19 mouse cellular contexts compared by ENCODE assay signal in the genomic region with DNA sequence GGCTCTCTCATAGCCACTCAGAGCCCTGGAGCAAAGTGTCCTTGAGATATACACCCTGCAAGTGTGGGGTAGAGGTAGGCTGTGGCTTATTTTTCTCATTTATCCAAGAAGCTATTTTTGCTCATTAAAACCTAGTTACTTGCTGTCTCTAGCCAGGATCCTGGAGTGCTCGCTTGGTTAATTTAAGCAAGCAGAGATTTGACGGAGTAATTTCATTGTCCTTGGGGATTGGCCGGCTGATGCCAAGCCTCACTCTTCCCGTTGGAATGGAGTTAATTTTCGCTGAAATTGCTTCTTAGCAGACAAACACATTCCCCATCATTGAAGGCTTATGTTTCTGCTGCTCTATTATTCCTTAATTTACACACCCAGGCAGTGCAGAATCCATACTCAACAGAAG.
DNase-seq lines count a peak whose midpoint lies in the region; ATAC-seq and TF ChIP-seq lines count a peak whose summit lies in the region.
"Had no signal": no experiment of that assay in that cellular context is flagged by ENCODE, and none has a peak within 500 bp of the region (broad histone marks: within the 10 kb centered on the region; RNA-seq: fewer than 3 reads in every experiment).

No protein-coding gene starts in this region.

- no peaks in the 10 kb centered on the region for H3K27me3 ChIP-seq in hindbrain, embryonic 14.5 days (ENCODE audit: control insufficient read depth, insufficient read depth, low read length)
- H3K27me3 ChIP-seq in hindbrain, embryonic 12.5 days: no peaks in the 10 kb centered on the region
- H3K27me3 ChIP-seq in midbrain, embryonic 15.5 days (replicated peaks): no peaks in the 10 kb centered on the region
- no peaks in the 10 kb centered on the region for H3K27me3 ChIP-seq in midbrain, embryonic 11.5 days (ENCODE audit: control insufficient read depth, insufficient read depth, low read length)
- no peaks in the 10 kb centered on the region for H3K27me3 ChIP-seq in hindbrain, postnatal 0 days (ENCODE audit: insufficient read depth, low read length)
- H3K27me3 ChIP-seq: embryonic facial prominence, embryonic 13.5 days had no signal

- WGBS in hindbrain, embryonic 14.5 days: 44% methylated on average over 5 of the region's 5 CpGs
- WGBS in hindbrain, embryonic 12.5 days: 73% methylated on average over 5 of the region's 5 CpGs
- WGBS in midbrain, embryonic 15.5 days: 32% methylated on average over 5 of the region's 5 CpGs
- 80% methylated on average over 5 of the region's 5 CpGs for WGBS in midbrain, embryonic 11.5 days
- 47% methylated on average over 5 of the region's 5 CpGs for WGBS in hindbrain, postnatal 0 days

- 0 out of 2 replicates have a peak, but pooled peaks have one; percentile 25 for ATAC-seq in hindbrain, embryonic 14.5 days (ENCODE audit: low FRiP score)
- ATAC-seq in hindbrain, embryonic 12.5 days (ENCODE audit: low FRiP score): no peak
- ATAC-seq in midbrain, embryonic 15.5 days (replicated peaks): no peak
- ATAC-seq in midbrain, embryonic 11.5 days (ENCODE audit: low FRiP score): no peak
- ATAC-seq in hindbrain, postnatal 0 days: 0 out of 2 replicates have a peak, but pooled peaks have one; percentile 18
- ATAC-seq: forebrain, embryonic 16.5 days had no signal

- H3K4me2 ChIP-seq in hindbrain, embryonic 14.5 days (replicated peaks): no peak overlapping the region
- H3K4me2 ChIP-seq in hindbrain, embryonic 12.5 days (replicated peaks): no peak overlapping the region
- H3K4me2 ChIP-seq in midbrain, embryonic 15.5 days: no peak overlapping the region
- H3K4me2 ChIP-seq in midbrain, embryonic 11.5 days: no peak overlapping the region
- no peak overlapping the region for H3K4me2 ChIP-seq in hindbrain, postnatal 0 days (ENCODE audit: low read depth, low read length)
- H3K4me2 ChIP-seq: embryonic facial prominence, embryonic 13.5 days; forebrain, embryonic 12.5 days had no signal

- peaks cover 21% of the 10 kb centered on the region; the same call in 1 of the 2 replicates for H3K4me1 ChIP-seq in hindbrain, embryonic 14.5 days (replicated peaks; ENCODE audit: control insufficient read depth, insufficient read depth, low read length)
- H3K4me1 ChIP-seq in hindbrain, embryonic 12.5 days: peaks cover 21% of the 10 kb centered on the region
- H3K4me1 ChIP-seq in midbrain, embryonic 15.5 days: peaks cover 24% of the 10 kb centered on the region
- H3K4me1 ChIP-seq in midbrain, embryonic 11.5 days (ENCODE audit: control insufficient read depth, insufficient read depth, low read length): peaks cover 18% of the 10 kb centered on the region
- H3K4me1 ChIP-seq in hindbrain, postnatal 0 days (ENCODE audit: insufficient read depth, low read length): 0 out of 2 replicates have a peak, but pooled peaks cover 5% of the 10 kb centered on the region
- H3K4me1 ChIP-seq: embryonic facial prominence, embryonic 13.5 days; heart, embryonic 10.5 days had no signal

- peak overlapping the region; percentile 51 for H3K27ac ChIP-seq in hindbrain, embryonic 14.5 days
- H3K27ac ChIP-seq in hindbrain, embryonic 12.5 days: no peak overlapping the region
- H3K27ac ChIP-seq in midbrain, embryonic 15.5 days: peak overlapping the region; percentile 26; the same call in 1 of the 2 replicates
- H3K27ac ChIP-seq in midbrain, embryonic 11.5 days (ENCODE audit: low read depth, low read length): no peak overlapping the region
- no peak overlapping the region for H3K27ac ChIP-seq in hindbrain, postnatal 0 days
- H3K27ac ChIP-seq: embryonic facial prominence, embryonic 13.5 days; forebrain, embryonic 12.5 days; heart, embryonic 10.5 days had no signal

- TF ChIP-seq CTCF in hindbrain, postnatal 0 days (IDR thresholded peaks at IDR 0.05; ENCODE audit: low read depth): no peak

- H3K9ac ChIP-seq in hindbrain, embryonic 14.5 days: no peak overlapping the region
- H3K9ac ChIP-seq in hindbrain, embryonic 12.5 days: no peak overlapping the region
- no peak overlapping the region for H3K9ac ChIP-seq in midbrain, embryonic 15.5 days
- no peak overlapping the region for H3K9ac ChIP-seq in midbrain, embryonic 11.5 days (ENCODE audit: low read length)
- H3K9ac ChIP-seq in hindbrain, postnatal 0 days (replicated peaks; ENCODE audit: low read length): no peak overlapping the region
- H3K9ac ChIP-seq: embryonic facial prominence, embryonic 13.5 days; forebrain, embryonic 12.5 days had no signal

- peak; percentile 44 for DNase-seq in hindbrain, embryonic 14.5 days (ENCODE audit: low spot score)
- no peak for DNase-seq in midbrain, embryonic 11.5 days (ENCODE audit: low spot score, missing footprints)
- DNase-seq in hindbrain, postnatal 0 days (ENCODE audit: low spot score): peak; percentile 57
- DNase-seq in spleen, postnatal 36 days (ENCODE audit: low spot score in 2 of 2): no peak
- no peak for DNase-seq in retina, postnatal 1 day
- DNase-seq: adrenal gland, postnatal 10 days; cerebellum, adult 18-20 months; cerebellum, adult 9-11 months; cerebellum, postnatal 36 days; gastrocnemius, postnatal 10 days; heart, adult 18-20 months; heart, postnatal 10 days; heart, postnatal 4 days had no signal

- no peaks in the 10 kb centered on the region for H3K9me3 ChIP-seq in hindbrain, embryonic 14.5 days (ENCODE audit: control insufficient read depth, low read length)
- peaks cover 5% of the 10 kb centered on the region; the same call in 1 of the 2 replicates for H3K9me3 ChIP-seq in hindbrain, embryonic 12.5 days (replicated peaks)
- H3K9me3 ChIP-seq in midbrain, embryonic 15.5 days: no peaks in the 10 kb centered on the region
- H3K9me3 ChIP-seq in midbrain, embryonic 11.5 days (ENCODE audit: control insufficient read depth, low read length): no peaks in the 10 kb centered on the region
- H3K9me3 ChIP-seq in hindbrain, postnatal 0 days (ENCODE audit: low read length): no peaks in the 10 kb centered on the region
- H3K9me3 ChIP-seq: forebrain, embryonic 12.5 days; heart, embryonic 10.5 days had no signal

- H3K4me3 ChIP-seq in hindbrain, embryonic 14.5 days (replicated peaks; ENCODE audit: low read length): no peak overlapping the region
- no peak overlapping the region for H3K4me3 ChIP-seq in hindbrain, embryonic 12.5 days
- H3K4me3 ChIP-seq in midbrain, embryonic 15.5 days: no peak overlapping the region
- H3K4me3 ChIP-seq in midbrain, embryonic 11.5 days (ENCODE audit: low read depth, low read length): no peak overlapping the region
- no peak overlapping the region for H3K4me3 ChIP-seq in hindbrain, postnatal 0 days (ENCODE audit: low read length)
- H3K4me3 ChIP-seq: embryonic facial prominence, embryonic 13.5 days; forebrain, embryonic 12.5 days; heart, embryonic 10.5 days had no signal

- no peaks in the 10 kb centered on the region for H3K36me3 ChIP-seq in hindbrain, embryonic 14.5 days (replicated peaks; ENCODE audit: control insufficient read depth, insufficient read depth)
- H3K36me3 ChIP-seq in hindbrain, embryonic 12.5 days: no peaks in the 10 kb centered on the region
- H3K36me3 ChIP-seq in midbrain, embryonic 15.5 days (replicated peaks): no peaks in the 10 kb centered on the region
- H3K36me3 ChIP-seq in midbrain, embryonic 11.5 days (ENCODE audit: control insufficient read depth, insufficient read depth, low read length): no peaks in the 10 kb centered on the region
- H3K36me3 ChIP-seq in hindbrain, postnatal 0 days (ENCODE audit: insufficient read depth, low read length): no peaks in the 10 kb centered on the region
- H3K36me3 ChIP-seq: embryonic facial prominence, embryonic 13.5 days; forebrain, embryonic 12.5 days; heart, embryonic 10.5 days had no signal

Comparison
In these comparisons a context has a peak if more than half of its experiments do, and no peak if none do; other contexts are left out.
1. ATAC-seq: peak in hindbrain, embryonic 14.5 days (single experiment) and hindbrain, postnatal 0 days (single experiment); none in hindbrain, embryonic 12.5 days (single experiment), midbrain, embryonic 15.5 days (single experiment) and midbrain, embryonic 11.5 days (single experiment).
2. H3K27ac ChIP-seq: peak in hindbrain, embryonic 14.5 days (single experiment) and midbrain, embryonic 15.5 days (single experiment); none in hindbrain, embryonic 12.5 days (single experiment), midbrain, embryonic 11.5 days (single experiment) and hindbrain, postnatal 0 days (single experiment).
3. DNase-seq: peak in hindbrain, embryonic 14.5 days (single experiment) and hindbrain, postnatal 0 days (single experiment); none in midbrain, embryonic 11.5 days (single experiment), spleen, postnatal 36 days (0 of 2) and retina, postnatal 1 day (single experiment).